Mouse (Mus musculus) bone marrow, adult 2 months (tissue): ENCODE results near the gene Lad1.

Experiments
- CTCF ChIP-seq: fragments of 200-500 bp; IDR thresholded peaks from 2 replicates; pipeline ENCODE4 v1.5.1; 2011; ENCODE audit warnings: low read length, control low read depth; ENCODE audit not compliant: control insufficient read depth, insufficient read depth
- POLR2A ChIP-seq: fragments of 200-500 bp; IDR thresholded peaks from 2 replicates; pipeline ENCODE4 v1.6.1; 2011; ENCODE audit warnings: low read depth, mild to moderate bottlenecking, control low read depth, low read length, borderline replicate concordance; ENCODE audit not compliant: control insufficient read depth

DNA sequence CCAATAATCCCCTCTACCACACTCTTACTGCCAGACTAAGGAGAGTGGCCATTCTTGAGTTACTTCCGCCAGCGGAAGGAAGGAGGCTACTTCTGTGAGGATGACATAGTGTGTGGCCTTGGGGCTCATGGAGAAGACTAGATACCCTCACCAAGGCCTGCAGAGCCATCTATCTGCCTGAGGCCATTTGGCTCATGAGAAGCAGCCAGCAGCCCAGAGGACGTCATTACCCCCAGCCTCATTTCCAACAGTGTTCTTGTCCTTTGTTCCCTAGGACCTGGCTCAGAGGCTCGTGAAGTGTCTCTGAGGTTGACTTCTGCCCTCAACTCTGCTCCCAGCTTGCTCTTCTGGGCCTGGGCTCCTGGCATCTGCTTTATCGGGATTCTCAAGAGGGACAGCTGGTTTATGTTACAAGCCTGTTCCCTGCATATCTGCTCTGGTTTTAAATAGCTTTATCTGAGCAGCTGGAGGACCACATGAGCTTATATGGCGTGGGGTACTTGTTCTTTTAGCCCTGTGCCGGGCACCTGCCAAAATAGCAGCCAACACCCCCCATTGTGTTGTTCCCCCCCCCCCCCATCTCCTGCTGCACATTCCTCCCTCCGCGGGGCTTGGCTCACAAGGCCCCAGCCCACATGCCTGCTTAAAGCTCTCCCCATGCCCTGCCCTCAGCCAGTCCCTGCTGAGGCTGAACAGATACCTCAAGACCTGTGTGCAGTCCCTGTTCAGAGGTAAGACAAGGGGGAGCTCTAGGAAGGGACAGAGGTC is 17.5 kb downstream of the Lad1 start, which contains the start of gene Tnnt2:
- TF ChIP-seq CTCF (no peak), POLR2A (no peak)
